Mouse (Mus musculus) CD4-positive helper T cell, adult 2 months (primary cell): ENCODE results near the gene Cd209g.
"Not testable (repeated sequence)": the region's sequence is repeated elsewhere in the genome, so short reads cannot be mapped to it uniquely, and the experiment has no call there.

Source experiments
- DNase-seq: peaks from one replicate; pipeline ENCODE4 v3.0.0-alpha.2; 2012; ENCODE audit warnings: low read depth, missing footprints, low spot score

Gene Cd209g

DNA sequence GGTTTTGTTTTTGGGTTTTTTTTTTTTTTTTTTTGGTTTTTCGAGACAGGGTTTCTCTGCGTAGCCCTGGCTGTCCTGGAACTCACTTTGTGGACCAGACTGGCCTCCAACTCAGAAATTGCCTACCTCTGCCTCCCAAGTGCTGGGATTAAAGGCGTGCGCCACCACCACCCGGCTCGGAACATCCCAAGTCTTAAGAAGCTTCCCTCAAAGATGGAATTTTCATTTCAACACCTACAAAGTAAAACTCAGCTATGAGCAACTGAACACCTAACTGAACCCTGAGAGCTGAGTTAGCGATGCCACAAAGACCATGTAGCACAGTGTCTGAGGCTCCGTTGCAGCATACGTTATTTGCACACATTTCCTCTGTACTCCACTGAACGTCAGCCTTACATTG is at the start of gene Cd209g:
Cd209g (plus strand) TSS at position 301 of the 400 bp plus-strand sequence.
- DNase-seq = no peak

DNA sequence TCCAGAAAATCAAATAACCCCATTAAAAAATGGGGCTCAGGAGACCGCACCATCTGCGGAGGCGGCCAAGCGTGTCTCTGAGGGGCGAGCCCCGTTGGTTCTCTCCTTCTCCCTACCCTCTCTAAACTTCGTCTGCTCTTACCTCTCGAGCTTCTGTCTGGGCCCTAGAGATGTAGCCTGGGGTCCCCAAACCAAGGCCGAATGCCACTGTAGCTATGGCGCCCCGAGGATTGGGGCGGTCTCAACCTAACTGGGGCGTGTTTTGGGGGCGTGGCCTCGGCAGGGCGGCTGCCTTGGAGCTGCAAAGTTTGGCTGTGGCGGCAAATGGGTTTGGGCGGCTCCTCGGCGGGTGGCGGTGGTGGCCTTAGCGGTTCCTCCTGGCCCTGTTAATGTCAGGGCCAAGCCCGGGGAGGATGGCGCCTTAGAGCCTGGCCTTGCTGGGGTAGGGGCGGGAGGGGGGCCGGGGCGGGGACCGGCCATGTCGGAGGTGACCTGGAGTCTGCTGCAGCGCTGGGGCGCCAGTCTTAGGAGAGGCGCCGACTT is 46.6 kb upstream of the Cd209g start:
- not testable (repeated sequence) for DNase-seq

DNA sequence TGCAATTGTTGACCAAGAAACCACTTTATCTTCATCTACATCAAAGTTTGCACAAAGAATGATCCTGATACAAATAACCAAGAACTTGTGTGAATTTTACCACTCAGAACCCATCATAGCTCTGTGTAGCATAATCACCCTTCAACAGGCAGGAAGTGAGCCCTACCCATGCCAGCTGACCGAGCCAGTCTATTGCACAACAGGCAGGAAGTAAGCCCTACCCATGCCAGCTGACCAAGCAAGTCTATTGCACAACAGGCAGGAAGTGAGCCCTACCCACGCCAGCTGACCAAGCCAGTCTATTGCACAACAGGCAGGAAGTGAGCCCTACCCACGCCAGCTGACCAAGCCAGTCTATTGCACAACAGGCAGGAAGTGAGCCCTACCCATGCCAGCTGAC is 45.4 kb upstream of the Cd209g start:
- DNase-seq = not testable (repeated sequence)

DNA sequence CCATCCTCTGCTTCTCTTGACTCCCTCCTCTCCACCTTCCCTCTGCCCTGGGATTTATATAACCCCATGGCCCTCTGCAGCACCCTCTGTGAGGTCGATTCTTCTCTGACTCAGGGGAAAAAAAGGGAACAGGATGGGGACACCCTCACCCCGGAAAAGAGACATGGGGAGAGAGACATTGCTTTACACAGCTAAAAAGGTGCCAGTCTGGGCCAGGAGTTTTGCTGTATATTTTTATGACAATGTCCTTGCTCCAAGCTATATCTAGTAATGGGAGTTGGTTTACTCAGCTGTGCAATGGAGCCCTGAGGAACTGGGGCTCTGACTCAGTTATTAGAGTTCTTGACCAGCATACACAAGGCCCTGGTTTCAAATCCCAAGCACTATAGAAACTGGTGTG is 28.2 kb upstream of the Cd209g start, which contains the start of gene Cd209f:
Cd209f (minus strand) TSS at position 101 of the 400 bp plus-strand sequence.
- not testable (repeated sequence) for DNase-seq

DNA sequence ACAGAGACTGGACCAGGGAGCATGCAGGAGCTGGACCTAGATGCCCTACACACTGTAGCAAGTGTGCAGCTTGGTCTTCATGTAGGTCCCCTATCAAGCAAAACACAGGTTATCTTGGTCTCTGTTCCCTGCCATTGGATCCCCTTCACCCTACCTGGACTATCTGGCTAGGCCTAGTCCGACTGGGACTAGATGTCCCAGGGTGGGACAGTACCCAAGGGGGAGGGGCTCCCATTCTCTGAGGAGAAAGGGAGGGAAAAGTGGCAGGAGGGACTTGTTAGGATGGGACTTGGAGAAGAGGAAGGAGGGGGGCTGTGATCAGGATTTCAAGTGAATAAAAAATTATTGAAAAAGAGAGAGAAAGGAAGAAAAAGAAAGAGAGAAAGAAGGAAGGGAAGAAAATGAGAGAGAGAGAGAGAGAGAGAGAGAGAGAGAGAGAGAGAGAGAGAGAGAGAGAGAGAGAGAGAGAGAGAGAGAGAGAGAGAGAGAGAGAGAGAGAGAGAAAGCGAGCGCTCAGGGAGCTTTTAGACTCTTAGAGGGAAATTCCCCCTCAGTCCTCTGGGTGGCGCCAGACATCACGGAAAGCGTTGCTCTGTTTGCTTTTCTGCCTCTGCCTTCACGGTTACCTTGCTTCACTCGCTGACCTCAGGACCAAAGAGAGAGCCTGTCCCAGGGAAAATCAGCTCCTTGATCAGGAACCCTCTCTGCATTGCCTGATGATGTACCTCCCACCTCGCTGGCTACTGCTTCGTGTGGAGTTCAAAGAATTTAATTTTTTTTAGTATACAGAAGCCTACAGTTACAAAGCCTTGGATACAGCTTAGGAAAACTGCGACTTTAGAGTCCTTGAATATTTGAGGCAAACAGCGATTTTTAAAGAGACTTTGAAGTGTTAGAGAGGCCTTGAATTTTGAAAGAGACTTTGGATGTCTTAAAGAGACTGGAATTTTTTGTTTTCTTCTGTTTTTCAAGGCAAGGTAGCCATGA is 6.1 kb downstream of the Cd209g start:
- peak; percentile 69 for DNase-seq

DNA sequence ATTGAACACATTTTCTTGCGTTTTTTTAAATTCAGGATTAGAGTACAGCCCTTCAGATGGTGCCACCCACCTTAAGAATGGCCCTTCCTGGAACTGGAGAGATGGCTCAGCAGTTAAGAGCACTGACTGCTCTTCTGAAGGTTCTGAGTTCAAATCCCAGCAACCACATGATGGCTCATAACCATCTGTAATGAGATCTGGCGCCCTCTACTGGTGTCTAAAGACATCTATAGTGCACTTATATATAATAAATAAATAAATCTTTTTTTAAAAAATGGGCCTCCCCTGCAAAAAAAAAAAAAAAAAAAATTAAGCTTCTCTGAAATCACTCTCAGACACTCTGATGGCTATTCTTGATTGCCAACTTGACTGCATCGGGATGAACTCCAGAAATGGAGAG is 7.8 kb downstream of the Cd209g start:
- peak; percentile 13 for DNase-seq

DNA sequence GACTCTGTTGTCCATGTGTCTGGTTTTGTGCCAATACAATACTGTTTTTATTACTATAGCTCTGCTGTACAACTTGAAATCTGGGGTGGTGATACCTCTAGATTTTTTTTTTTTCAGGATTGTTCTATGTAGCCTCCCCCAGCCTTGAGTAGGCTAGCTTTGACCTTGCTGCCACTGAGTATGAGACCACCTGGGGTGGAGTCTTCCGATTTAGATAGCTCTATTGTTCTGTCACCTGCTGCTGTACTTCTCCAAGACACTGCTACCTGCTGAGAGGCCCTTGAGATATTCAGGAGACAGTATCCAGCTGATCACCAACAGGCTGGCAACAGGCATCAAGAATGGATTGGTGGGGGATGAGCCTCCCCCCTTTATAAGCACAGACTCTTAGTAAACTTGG is 13.4 kb downstream of the Cd209g start:
- DNase-seq = no peak

DNA sequence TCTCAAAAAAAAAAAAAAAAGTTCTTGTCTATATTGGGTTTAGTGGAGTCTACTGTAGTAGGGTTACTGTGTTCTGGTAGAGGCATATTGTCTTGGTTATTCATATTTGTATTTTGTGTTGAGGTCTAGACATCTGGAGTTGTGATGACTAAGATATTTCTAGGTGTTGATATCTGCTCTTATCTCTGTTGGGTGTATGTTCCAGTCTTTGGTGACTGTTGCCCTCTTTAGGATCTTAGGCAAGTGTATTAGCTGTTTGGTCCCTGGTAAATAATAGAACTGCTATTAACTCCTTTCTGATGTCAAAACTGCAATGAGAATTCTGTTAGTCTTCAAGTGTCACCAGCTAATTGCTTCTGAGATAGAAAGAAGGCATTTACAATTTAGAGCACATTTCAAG is 21.0 kb downstream of the Cd209g start:
- DNase-seq = no peak

DNA sequence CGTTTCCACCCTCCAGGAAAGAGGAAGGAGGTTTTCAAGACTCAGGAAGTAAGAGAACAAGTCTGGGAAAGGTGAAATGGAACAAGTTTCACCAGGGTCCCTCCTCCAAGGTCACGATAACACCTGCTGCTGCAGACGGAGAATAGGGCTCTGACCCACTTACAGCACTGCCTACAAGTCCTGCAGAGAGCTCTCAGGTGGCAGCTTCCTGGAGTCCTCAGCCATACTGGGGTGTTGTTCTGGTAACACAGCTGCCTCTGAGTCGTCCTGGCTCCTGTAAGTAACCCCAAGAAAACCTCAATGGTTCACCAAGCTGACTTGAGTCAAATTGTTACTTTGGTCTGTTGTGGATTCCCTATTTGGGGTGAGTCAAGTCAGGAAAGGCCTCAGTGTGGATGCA is 28.9 kb downstream of the Cd209g start:
- no peak for DNase-seq

DNA sequence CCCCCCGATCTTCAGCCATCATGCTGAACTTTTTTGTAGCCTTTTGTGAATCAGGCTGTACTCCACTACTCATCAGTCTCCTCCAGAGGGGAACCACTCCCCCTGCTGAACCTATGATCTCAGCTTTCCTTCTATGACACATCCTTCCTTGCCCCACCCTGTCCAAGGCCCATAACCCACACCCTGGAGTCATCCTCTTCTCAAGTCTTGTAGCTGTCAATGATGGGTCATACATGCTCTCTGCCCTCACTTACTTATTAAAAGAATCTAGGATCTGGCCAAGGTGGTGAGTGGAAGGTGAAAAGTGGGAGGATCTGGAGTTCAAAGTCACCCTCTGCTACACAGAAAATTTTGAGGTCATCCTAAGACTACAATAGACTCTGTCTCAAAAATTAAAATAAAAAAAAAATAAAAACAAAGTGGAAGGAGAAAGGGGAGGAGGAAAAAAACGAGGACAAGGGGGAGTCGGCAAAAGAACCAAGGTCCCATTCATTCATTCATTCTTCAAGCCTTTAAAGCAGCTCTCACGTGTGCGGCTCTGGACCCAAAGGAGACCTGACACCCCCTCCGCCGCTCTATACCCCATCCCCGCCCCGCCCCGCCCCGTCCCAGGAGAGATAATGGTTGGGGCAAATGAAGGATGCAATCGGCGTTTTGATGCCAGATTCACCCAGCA is 31.4 kb downstream of the Cd209g start:
- DNase-seq = peak; percentile 39

DNA sequence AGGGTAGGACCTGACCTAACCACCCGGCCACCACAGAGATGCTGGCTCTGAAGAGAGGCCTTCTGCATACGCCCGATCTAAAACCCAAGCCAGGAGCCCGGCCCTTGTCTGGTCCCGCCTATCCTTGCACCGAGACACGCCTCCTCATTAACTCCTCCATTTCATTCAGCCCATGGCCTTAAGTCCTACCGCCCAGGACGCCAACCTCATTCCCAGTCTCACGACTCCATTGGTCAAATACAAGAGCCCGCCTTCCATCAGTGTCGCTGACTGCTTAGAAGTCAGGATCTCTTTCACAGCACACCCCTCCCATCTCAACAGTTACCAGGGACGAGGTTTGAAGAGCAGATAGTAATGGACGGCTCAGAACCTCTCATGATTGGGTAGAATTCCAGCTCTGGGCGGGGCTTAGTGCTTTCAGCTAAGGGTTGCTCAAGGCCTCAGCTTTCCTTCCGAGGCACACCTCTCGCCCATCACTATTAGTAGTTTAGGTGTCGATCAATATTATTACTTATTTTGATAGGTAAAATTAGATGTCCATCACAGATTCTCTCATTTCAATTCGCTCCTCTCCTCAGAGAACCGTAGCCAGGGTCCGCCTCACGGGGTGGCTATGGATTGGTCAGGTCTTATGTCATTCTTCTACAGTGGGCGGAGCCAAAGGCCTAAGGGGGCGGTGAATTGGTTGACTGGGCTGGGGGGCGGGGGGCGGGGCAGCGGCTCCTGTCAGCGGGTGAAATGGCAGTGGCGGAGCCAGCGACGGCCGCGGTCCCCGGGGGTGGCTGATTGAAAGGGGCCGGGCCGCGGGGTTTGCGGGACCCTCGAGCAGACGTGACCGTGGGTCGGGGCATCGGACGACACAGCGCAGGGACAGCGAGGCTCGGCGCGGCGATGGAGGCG is 32.2 kb downstream of the Cd209g start, which contains the start of gene Evi5l:
Evi5l (plus strand) TSS at position 716 of the 900 bp plus-strand sequence.
- peak; percentile 99 for DNase-seq

DNA sequence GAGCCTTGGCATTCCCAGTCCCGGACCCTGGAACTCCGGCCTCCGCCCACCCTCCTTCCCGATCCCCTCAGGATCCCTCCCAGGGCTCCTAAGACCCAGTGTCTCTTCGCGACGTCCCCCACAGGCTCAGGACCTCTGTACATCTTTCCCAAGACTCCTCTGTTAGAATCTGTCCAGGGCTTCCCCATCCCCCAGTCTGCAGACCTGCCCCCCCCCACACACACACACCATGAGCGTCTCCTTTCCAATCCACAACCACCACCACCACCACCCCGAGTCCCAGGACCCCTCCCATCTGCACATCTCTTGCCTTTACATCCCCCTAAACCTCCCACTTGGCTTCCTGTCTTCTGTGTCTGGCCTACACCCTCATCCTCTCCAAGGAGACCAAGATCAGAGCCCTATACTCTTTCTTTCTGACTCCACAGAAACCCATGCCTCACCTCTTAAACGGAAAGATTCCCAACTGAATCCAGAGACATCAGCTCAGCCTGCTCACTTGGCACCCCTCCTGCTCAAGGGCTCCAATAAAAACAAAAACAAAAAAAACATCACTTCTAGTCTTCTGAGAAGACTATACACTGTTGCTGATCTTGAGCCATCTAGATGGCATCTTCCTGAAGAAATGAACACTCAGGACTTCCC is 33.1 kb downstream of the Cd209g start:
- DNase-seq = peak; percentile 16

DNA sequence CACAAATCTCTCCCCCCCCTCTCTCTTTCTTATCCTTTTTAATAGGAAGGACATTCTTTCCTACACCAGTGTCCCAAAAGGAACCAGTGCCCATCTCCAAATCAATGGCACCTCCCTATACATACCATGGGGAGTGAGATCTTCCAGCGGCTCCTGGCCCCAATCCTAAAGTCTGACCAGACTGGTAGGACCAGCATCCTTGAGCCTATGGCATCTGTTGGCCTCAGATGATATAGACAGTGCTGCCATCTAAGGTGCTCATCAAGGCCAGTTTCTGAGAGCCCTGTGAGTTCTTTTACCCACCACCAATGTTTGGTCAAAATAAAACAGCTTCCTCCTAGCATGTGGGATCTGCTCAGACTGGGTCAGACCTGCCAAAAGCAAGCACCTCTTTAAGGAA is 34.0 kb downstream of the Cd209g start:
- DNase-seq = no peak

DNA sequence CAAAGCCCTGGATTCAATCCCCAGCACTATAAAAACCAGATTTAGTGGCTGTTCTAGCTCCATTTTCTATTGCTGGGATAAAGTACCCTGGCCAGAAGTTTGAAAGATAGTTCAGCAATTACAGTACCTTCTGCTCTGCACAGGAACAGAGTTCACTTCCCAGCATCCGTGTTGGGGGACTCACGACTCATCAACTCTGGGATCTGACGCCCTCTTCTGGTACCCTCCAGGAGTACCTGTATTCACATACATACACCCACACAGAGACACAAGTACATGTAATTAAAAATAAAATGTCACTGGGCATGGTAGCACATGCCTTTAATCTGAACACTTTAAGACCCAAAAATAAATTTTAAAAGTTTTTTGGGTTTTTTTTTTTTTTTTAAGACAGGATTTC is 38.6 kb downstream of the Cd209g start:
- no peak for DNase-seq

DNA sequence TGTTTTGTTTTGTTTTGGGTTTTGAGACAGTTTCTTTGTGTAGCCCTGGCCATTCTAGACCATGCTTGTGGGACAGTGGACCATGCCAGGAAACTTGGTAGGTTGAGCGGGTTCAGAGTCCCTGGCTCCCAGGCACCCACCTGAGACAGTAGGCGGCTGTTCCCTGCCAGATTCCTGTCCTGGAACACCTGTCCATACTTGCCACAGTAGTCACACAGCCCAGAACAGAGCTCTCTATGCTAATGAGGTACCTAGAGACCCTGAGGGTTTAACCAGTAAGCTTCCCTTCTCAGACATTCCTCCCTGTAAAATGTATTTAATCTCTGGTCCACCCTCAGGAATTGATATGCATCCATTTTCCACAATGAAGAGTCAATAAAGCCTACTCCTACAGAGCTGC is 40.1 kb downstream of the Cd209g start:
- no peak for DNase-seq

DNA sequence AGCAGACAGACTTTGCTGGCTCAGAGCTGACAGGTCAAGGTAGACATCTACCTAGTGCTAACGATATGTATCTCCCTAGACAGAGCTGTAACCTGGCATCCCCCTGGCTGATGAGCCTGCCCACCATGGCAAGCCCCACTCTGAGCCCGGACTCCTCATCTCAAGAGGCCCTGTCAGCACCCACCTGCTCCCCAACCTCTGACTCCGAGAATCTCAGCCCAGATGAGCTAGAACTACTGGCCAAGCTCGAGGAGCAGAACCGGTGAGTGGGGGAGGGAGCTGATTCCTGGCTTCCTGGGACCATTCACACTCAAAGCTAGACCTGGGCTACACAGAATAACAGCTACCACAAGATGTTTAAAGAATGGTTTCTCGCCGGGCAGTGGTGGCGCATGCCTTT is 49.5 kb downstream of the Cd209g start:
- DNase-seq = no peak

DNA sequence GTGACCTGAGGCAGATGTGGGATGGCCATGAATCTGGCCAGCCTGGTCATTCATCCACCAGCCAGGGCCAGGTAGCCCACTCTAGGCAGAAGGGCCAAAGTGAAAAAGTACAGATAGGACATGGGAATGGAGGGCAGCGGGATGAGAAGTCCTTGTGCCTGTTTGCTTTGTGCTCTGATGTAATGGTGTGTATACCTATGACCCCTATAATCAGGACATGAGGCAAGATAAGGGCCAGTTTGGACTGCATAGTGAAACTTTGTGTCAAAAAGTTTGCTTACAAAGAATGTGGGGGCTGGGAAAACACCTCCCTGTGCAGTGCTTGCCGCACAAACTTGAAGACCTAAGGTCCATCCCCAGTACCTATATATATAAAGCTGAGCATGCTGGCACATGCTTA is 52.3 kb downstream of the Cd209g start:
- DNase-seq = no peak
